Mouse (Mus musculus): Measurements from ENCODE around the gene Ppm1l.

DNA sequence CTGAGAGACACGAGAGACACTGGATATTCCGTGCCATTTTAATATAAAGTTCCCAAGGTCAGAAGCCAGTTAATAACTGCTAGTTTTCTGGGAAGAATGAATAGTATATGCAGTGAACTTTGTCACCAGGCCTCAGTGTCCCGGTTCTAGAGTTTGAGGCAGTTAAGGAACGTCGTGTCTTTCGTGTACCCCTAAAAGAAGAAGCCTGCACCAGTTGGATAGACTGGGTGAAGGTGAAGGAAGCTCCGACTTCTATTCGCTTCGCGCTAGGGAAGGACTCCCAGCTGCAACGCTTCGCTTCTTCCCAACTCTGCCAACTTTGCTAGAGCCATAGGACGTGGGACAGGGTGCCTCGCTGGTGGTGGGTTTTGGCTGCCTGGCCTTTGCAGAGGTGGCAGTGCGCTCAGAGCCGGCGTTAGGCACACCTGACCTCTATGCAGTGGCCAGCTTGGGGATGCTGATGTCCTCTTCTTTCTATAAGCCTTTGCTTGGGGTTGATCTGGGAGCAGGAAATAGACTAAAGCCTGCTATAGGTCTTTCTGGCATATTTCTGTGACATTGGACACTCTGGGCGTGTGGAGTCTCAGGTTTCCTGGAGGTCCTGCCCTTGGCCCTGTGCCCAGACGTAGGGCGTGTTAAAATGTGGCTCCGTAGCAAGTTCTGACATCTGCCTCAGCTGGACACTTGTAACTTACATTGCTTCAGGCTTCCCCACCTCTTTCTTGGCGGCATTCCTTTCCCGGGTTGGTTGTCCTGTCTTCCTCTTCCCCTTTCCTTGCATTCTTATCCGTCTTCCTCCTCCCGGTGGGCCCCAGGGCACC lies 1.7 kb downstream of the Ppm1l start:
- TF ChIP-seq CTCF (IDR thresholded peaks at IDR 0.05; ENCODE audit: extremely low read depth, insufficient read depth, insufficient read length, insufficient replicate concordance) = no peak
- no peak for TF ChIP-seq POLR2A (IDR thresholded peaks at IDR 0.05; ENCODE audit: low read depth, low read length)

Measured in spleen, adult 2 months (tissue).